14 mouse cellular contexts compared by ENCODE assay signal in the genomic region with DNA sequence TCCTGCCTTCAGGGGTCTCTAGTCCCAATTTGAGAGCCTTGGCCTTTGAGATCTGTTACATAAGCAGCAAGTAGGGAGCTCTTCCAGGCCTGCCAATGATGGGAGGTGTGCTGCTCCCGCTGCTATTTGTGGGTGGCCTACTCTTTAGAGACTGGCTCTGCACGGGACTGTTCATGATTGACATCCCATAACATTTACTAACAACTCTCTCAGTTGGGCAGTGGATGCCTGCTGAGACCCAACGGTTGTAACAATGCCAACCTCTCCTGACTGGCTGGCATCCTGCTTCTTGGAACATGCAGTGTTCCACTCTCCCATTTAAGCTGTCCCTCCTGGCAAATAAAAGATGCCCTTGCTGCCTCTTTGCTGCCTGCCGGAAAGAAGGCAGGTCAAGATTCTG.
DNase-seq lines count a peak whose midpoint lies in the region; ATAC-seq lines count a peak whose summit lies in the region.
"Had no signal": no experiment of that assay in that cellular context is flagged by ENCODE, and none has a peak within 500 bp of the region (broad histone marks: within the 10 kb centered on the region; RNA-seq: fewer than 3 reads in every experiment).

No protein-coding gene starts in this region.

- H3K36me3 ChIP-seq in forebrain, embryonic 14.5 days (ENCODE audit: control insufficient read depth, insufficient read depth, low read length): no peaks in the 10 kb centered on the region
- no peaks in the 10 kb centered on the region for H3K36me3 ChIP-seq in forebrain, embryonic 10.5 days (replicated peaks)
- no peaks in the 10 kb centered on the region for H3K36me3 ChIP-seq in hindbrain, embryonic 15.5 days
- H3K36me3 ChIP-seq: embryonic facial prominence, embryonic 13.5 days; liver, embryonic 15.5 days; stomach, embryonic 15.5 days had no signal

- no peaks in the 10 kb centered on the region for H3K9me3 ChIP-seq in forebrain, embryonic 14.5 days (replicated peaks; ENCODE audit: control insufficient read depth, low read length)
- H3K9me3 ChIP-seq in forebrain, embryonic 10.5 days: no peaks in the 10 kb centered on the region
- no peaks in the 10 kb centered on the region for H3K9me3 ChIP-seq in hindbrain, embryonic 15.5 days
- H3K9me3 ChIP-seq: embryonic facial prominence, embryonic 13.5 days; liver, embryonic 15.5 days; stomach, embryonic 15.5 days had no signal

- intact Hi-C loops in left cerebral cortex, postnatal 4 days (cut with DNase I): no loop called here
- intact Hi-C loops in left cerebral cortex, postnatal 10 days (cut with DNase I): no loop called here

- peaks cover 7% of the 10 kb centered on the region; the same call in 1 of the 2 replicates for H3K4me1 ChIP-seq in forebrain, embryonic 14.5 days (ENCODE audit: control insufficient read depth, insufficient read depth, low read length)
- H3K4me1 ChIP-seq in forebrain, embryonic 10.5 days: peaks cover 20% of the 10 kb centered on the region
- no peaks in the 10 kb centered on the region for H3K4me1 ChIP-seq in hindbrain, embryonic 15.5 days (replicated peaks)
- H3K4me1 ChIP-seq: liver, embryonic 15.5 days; stomach, embryonic 15.5 days had no signal

- H3K27ac ChIP-seq in forebrain, embryonic 14.5 days (ENCODE audit: low read depth, low read length): no peak overlapping the region
- no peak overlapping the region for H3K27ac ChIP-seq in forebrain, embryonic 10.5 days
- no peak overlapping the region for H3K27ac ChIP-seq in hindbrain, embryonic 15.5 days (replicated peaks)
- H3K27ac ChIP-seq: embryonic facial prominence, embryonic 13.5 days; liver, embryonic 15.5 days; stomach, embryonic 15.5 days had no signal

- 26% methylated on average over 4 of the region's 4 CpGs for WGBS in forebrain, embryonic 14.5 days
- 73% methylated on average over 4 of the region's 4 CpGs for WGBS in forebrain, embryonic 10.5 days
- 26% methylated on average over 4 of the region's 4 CpGs for WGBS in hindbrain, embryonic 15.5 days

- H3K4me3 ChIP-seq in forebrain, embryonic 14.5 days (ENCODE audit: low read depth, low read length): no peak overlapping the region
- H3K4me3 ChIP-seq in forebrain, embryonic 10.5 days: no peak overlapping the region
- H3K4me3 ChIP-seq in hindbrain, embryonic 15.5 days: no peak overlapping the region
- H3K4me3 ChIP-seq: embryonic facial prominence, embryonic 13.5 days; liver, embryonic 15.5 days; stomach, embryonic 15.5 days had no signal

- ATAC-seq in forebrain, embryonic 14.5 days: peak; percentile 75; the same call in 1 of the 2 replicates
- ATAC-seq in hindbrain, embryonic 15.5 days (ENCODE audit: low FRiP score, low read depth): peak; percentile 85; the same call in 1 of the 2 replicates
- ATAC-seq: inflammation-experienced regulatory T-cells, adult 6 months had no signal

- H3K27me3 ChIP-seq in forebrain, embryonic 14.5 days (replicated peaks; ENCODE audit: control insufficient read depth, insufficient read depth, low read length): no peaks in the 10 kb centered on the region
- no peaks in the 10 kb centered on the region for H3K27me3 ChIP-seq in forebrain, embryonic 10.5 days (ENCODE audit: poor library complexity, severe bottlenecking)
- H3K27me3 ChIP-seq in hindbrain, embryonic 15.5 days: no peaks in the 10 kb centered on the region
- H3K27me3 ChIP-seq: embryonic facial prominence, embryonic 13.5 days; liver, embryonic 15.5 days; stomach, embryonic 15.5 days had no signal

- H3K9ac ChIP-seq in forebrain, embryonic 14.5 days (ENCODE audit: low read length): no peak overlapping the region
- no peak overlapping the region for H3K9ac ChIP-seq in hindbrain, embryonic 15.5 days
- H3K9ac ChIP-seq: embryonic facial prominence, embryonic 13.5 days; liver, embryonic 15.5 days; stomach, embryonic 15.5 days had no signal

- no peak overlapping the region for H3K4me2 ChIP-seq in forebrain, embryonic 14.5 days (ENCODE audit: low read length)
- H3K4me2 ChIP-seq in hindbrain, embryonic 15.5 days: no peak overlapping the region
- H3K4me2 ChIP-seq: embryonic facial prominence, embryonic 13.5 days; liver, embryonic 15.5 days; stomach, embryonic 15.5 days had no signal

- DNase-seq in forebrain, embryonic 14.5 days (ENCODE audit: low spot score): peak; percentile 65
- no peak for DNase-seq in forebrain, embryonic 10.5 days (ENCODE audit: extremely low spot score, low spot score)
- peak; percentile 66 for DNase-seq in left cerebral cortex, postnatal 4 days
- DNase-seq in left cerebral cortex, postnatal 10 days (ENCODE audit: extremely low spot score in 1 of 2, low spot score in 2 of 2): no peak
- DNase-seq in cerebellum, adult 8-10 months: peak; percentile 25
- no peak for DNase-seq in kidney, adult 11 months
- no peak for DNase-seq in lung, postnatal 10 days
- DNase-seq: kidney, postnatal 4 days; right cerebral cortex, postnatal 14 days had no signal

Comparison
In these comparisons a context has a peak if more than half of its experiments do, and no peak if none do; other contexts are left out.
1. DNase-seq: peak in forebrain, embryonic 14.5 days (single experiment), left cerebral cortex, postnatal 4 days (single experiment) and cerebellum, adult 8-10 months (single experiment); none in forebrain, embryonic 10.5 days (single experiment), left cerebral cortex, postnatal 10 days (0 of 2), kidney, adult 11 months (single experiment) and lung, postnatal 10 days (single experiment).